Mouse (Mus musculus): ENCODE results near the gene Rab3il1.

GRCm38 (mm10) chr19:10034356-10034755 is 32.9 kb downstream of the Rab3il1 start:
- TF ChIP-seq CTCF (IDR thresholded peaks at IDR 0.05) (no peak), EP300 (IDR thresholded peaks at IDR 0.05) (no peak)

Data from lung, postnatal 0 days (tissue).